Mouse (Mus musculus): ENCODE measurements around the gene Vav2.

GRCm38 (mm10) chr2:27328613-27329041, 98.2 kb downstream of the Vav2 start:
- TF ChIP-seq CTCF (IDR thresholded peaks at IDR 0.05; ENCODE audit: insufficient read depth, low read length): no peak
- TF ChIP-seq POLR2A (IDR thresholded peaks at IDR 0.05; ENCODE audit: borderline replicate concordance, extremely low read depth, low read depth, low read length): no peak
